ENCODE assay signal across 16 mouse cellular contexts in genomic region chr5:36791861-36792260, GRCm38 (mm10). TPM values are rescaled to one million over a fixed set of nuclear protein-coding genes. Genes with fewer than 3 reads are reported as not detected.
DNase-seq lines count a peak whose midpoint lies in the region; ATAC-seq and TF ChIP-seq lines count a peak whose summit lies in the region.
"Had no signal": no experiment of that assay in that cellular context is flagged by ENCODE, and none has a peak within 500 bp of the region (broad histone marks: within the 10 kb centered on the region; RNA-seq: fewer than 3 reads in every experiment).

No protein-coding gene starts in this region.

- 68% methylated on average over 9 of the region's 9 CpGs for WGBS in intestine, embryonic 16.5 days
- 56% methylated on average over 9 of the region's 9 CpGs for WGBS in intestine, postnatal 0 days
- WGBS in liver, postnatal 0 days (ENCODE audit: insufficient replicate concordance): 36% methylated on average over 9 of the region's 9 CpGs

- TF ChIP-seq POLR2A in ES-Bruce4 (IDR thresholded peaks at IDR 0.05; ENCODE audit: insufficient read depth, low read length): no peak

- DNase-seq in 3T3-L1 (ENCODE audit: low read depth, low spot score): peak; percentile 41
- DNase-seq in liver, postnatal 0 days: no peak
- no peak for DNase-seq in right cerebral cortex, postnatal 36 days (ENCODE audit: low spot score in 2 of 2)
- no peak for DNase-seq in cerebellum, adult 18-20 months
- no peak for DNase-seq in gastrocnemius, postnatal 36 days
- DNase-seq: cerebellum, adult 11-12 months; embryo, embryonic 11 days; kidney, adult 8-10 months; kidney, postnatal 4 days; right cerebral cortex, adult 18-20 months; thymus, postnatal 14 days had no signal

- intact Hi-C loops in gastrocnemius, postnatal 36 days (cut with DNase I): no loop called here

- TF ChIP-seq EP300 in ES-Bruce4 (IDR thresholded peaks at IDR 0.05; ENCODE audit: insufficient read depth, low read depth, low read length): 0 out of 2 replicates have a peak, but pooled peaks have one; percentile 6
- TF ChIP-seq EP300 in liver, postnatal 0 days (IDR thresholded peaks at IDR 0.05; ENCODE audit: low read depth): no peak

- TF ChIP-seq CTCF in intestine, postnatal 0 days (IDR thresholded peaks at IDR 0.05; ENCODE audit: low read depth): no peak
- TF ChIP-seq CTCF in ES-Bruce4 (IDR thresholded peaks at IDR 0.05; ENCODE audit: low read depth, low read length): no peak
- no peak for TF ChIP-seq CTCF in liver, postnatal 0 days (IDR thresholded peaks at IDR 0.05; ENCODE audit: low read depth)

- no peaks in the 10 kb centered on the region for H3K9me3 ChIP-seq in intestine, embryonic 16.5 days (ENCODE audit: control insufficient read depth, low read length)
- H3K9me3 ChIP-seq in intestine, postnatal 0 days (ENCODE audit: control insufficient read depth): no peaks in the 10 kb centered on the region
- no peaks in the 10 kb centered on the region for H3K9me3 ChIP-seq in ES-Bruce4 (replicated peaks; ENCODE audit: control insufficient read depth, insufficient read depth, low read length, poor library complexity, severe bottlenecking)
- no peaks in the 10 kb centered on the region for H3K9me3 ChIP-seq in liver, postnatal 0 days (ENCODE audit: low read length)
- H3K9me3 ChIP-seq: embryonic facial prominence, embryonic 15.5 days had no signal

- no peak for ATAC-seq in intestine, embryonic 16.5 days
- no peak for ATAC-seq in intestine, postnatal 0 days
- ATAC-seq in liver, postnatal 0 days: no peak
- ATAC-seq: CD4-positive, CD25-positive, alpha-beta regulatory T cell, adult 4 months had no signal

- no peaks in the 10 kb centered on the region for H3K36me3 ChIP-seq in intestine, embryonic 16.5 days (ENCODE audit: control insufficient read depth, insufficient read depth, low read length)
- peaks cover 4% of the 10 kb centered on the region; the same call in 1 of the 2 replicates for H3K36me3 ChIP-seq in intestine, postnatal 0 days (ENCODE audit: control insufficient read depth, insufficient read depth)
- peaks cover 14% of the 10 kb centered on the region for H3K36me3 ChIP-seq in ES-Bruce4 (ENCODE audit: control insufficient read depth, insufficient read depth, low read length, poor library complexity, severe bottlenecking)
- H3K36me3 ChIP-seq in liver, postnatal 0 days (replicated peaks; ENCODE audit: insufficient read depth, low read length): peaks cover 7% of the 10 kb centered on the region; the same call in 1 of the 2 replicates

- no peak overlapping the region for H3K9ac ChIP-seq in intestine, embryonic 16.5 days (ENCODE audit: low read depth, low read length)
- no peak overlapping the region for H3K9ac ChIP-seq in intestine, postnatal 0 days (ENCODE audit: low read depth, low read length)
- H3K9ac ChIP-seq in ES-Bruce4 (ENCODE audit: low read depth, poor library complexity, severe bottlenecking): no peak overlapping the region
- 0 out of 2 replicates have a peak overlapping the region, but pooled peaks have one; percentile 18 for H3K9ac ChIP-seq in liver, postnatal 0 days (replicated peaks)
- H3K9ac ChIP-seq: embryonic facial prominence, embryonic 15.5 days had no signal

- no peaks in the 10 kb centered on the region for H3K27me3 ChIP-seq in intestine, embryonic 16.5 days (replicated peaks; ENCODE audit: control insufficient read depth, insufficient read depth, low read length)
- no peaks in the 10 kb centered on the region for H3K27me3 ChIP-seq in intestine, postnatal 0 days (replicated peaks; ENCODE audit: control insufficient read depth, insufficient read depth, low read length)
- H3K27me3 ChIP-seq in ES-Bruce4 (ENCODE audit: control insufficient read depth, insufficient read depth, low read length, poor library complexity, severe bottlenecking): no peaks in the 10 kb centered on the region
- H3K27me3 ChIP-seq in liver, postnatal 0 days (ENCODE audit: insufficient read depth, low read length): no peaks in the 10 kb centered on the region
- H3K27me3 ChIP-seq: embryonic facial prominence, embryonic 15.5 days had no signal

- H3K27ac ChIP-seq in intestine, embryonic 16.5 days (ENCODE audit: low read length): peak overlapping the region; percentile 19; the same call in 1 of the 2 replicates
- no peak overlapping the region for H3K27ac ChIP-seq in intestine, postnatal 0 days (ENCODE audit: low read depth, low read length)
- no peak overlapping the region for H3K27ac ChIP-seq in ES-Bruce4 (ENCODE audit: insufficient read depth, low read length)
- H3K27ac ChIP-seq in liver, postnatal 0 days (ENCODE audit: low read depth): peak overlapping the region; percentile 51; the same call in 1 of the 2 replicates
- H3K27ac ChIP-seq: embryonic facial prominence, embryonic 15.5 days had no signal

- no peak overlapping the region for H3K4me3 ChIP-seq in intestine, embryonic 16.5 days (ENCODE audit: low read length)
- no peak overlapping the region for H3K4me3 ChIP-seq in intestine, postnatal 0 days (ENCODE audit: low read depth, low read length)
- no peak overlapping the region for H3K4me3 ChIP-seq in ES-Bruce4 (ENCODE audit: low read depth, low read length)
- no peak overlapping the region for H3K4me3 ChIP-seq in liver, postnatal 0 days (ENCODE audit: low read depth, low read length)
- H3K4me3 ChIP-seq: embryonic facial prominence, embryonic 15.5 days had no signal

- peaks cover 15% of the 10 kb centered on the region for H3K4me1 ChIP-seq in intestine, embryonic 16.5 days (ENCODE audit: control insufficient read depth, insufficient read depth, low read length)
- H3K4me1 ChIP-seq in intestine, postnatal 0 days (replicated peaks; ENCODE audit: control insufficient read depth, insufficient read depth, low read length): no peaks in the 10 kb centered on the region
- peaks cover 4% of the 10 kb centered on the region for H3K4me1 ChIP-seq in ES-Bruce4 (ENCODE audit: control insufficient read depth, insufficient read depth, low read length)
- peaks cover 17% of the 10 kb centered on the region for H3K4me1 ChIP-seq in liver, postnatal 0 days (ENCODE audit: insufficient read depth)

- no peak overlapping the region for H3K4me2 ChIP-seq in intestine, embryonic 16.5 days (ENCODE audit: low read depth, low read length)
- no peak overlapping the region for H3K4me2 ChIP-seq in intestine, postnatal 0 days (replicated peaks; ENCODE audit: low read depth)
- peak overlapping the region; percentile 44 for H3K4me2 ChIP-seq in liver, postnatal 0 days (ENCODE audit: low read depth, low read length)
- H3K4me2 ChIP-seq: embryonic facial prominence, embryonic 15.5 days had no signal

RNA-seq across cellular contexts. Expression of gene Mrfap1, which starts 4.7 kb away (rescaled TPM):
- polyA plus RNA-seq in intestine, embryonic 16.5 days (2015; fragmentation: Nextera tagmentation; extraction: Ambion mirVana): 280 and 296 TPM in 2 replicates
- polyA plus RNA-seq in intestine, postnatal 0 days (2015; fragmentation: Nextera tagmentation; extraction: Ambion mirVana): 379 and 386 TPM in 2 replicates
- 312 and 320 TPM in 2 replicates for polyA plus RNA-seq in ES-Bruce4 (2011; ENCODE audit: insufficient read depth, insufficient read length, low read depth, missing spikeins)
- polyA plus RNA-seq in liver, postnatal 0 days (2015; fragmentation: Nextera tagmentation; extraction: Ambion mirVana): 153 and 164 TPM in 2 replicates
- total RNA-seq in gastrocnemius, postnatal 36 days (2021): 100 to 1,000 TPM; 218 to 221 TPM

RNA-seq across cellular contexts. Expression of gene Man2b2, which starts 38.6 kb away (rescaled TPM):
- polyA plus RNA-seq in intestine, embryonic 16.5 days (2015; fragmentation: Nextera tagmentation; extraction: Ambion mirVana): 44.9 and 64.6 TPM in 2 replicates
- polyA plus RNA-seq in intestine, postnatal 0 days (2015; fragmentation: Nextera tagmentation; extraction: Ambion mirVana): 99.0 and 116 TPM in 2 replicates
- 10.5 and 11.4 TPM in 2 replicates for polyA plus RNA-seq in ES-Bruce4 (2011; ENCODE audit: insufficient read depth, insufficient read length, low read depth, missing spikeins)
- polyA plus RNA-seq in liver, postnatal 0 days (2015; fragmentation: Nextera tagmentation; extraction: Ambion mirVana): 15.2 and 17.0 TPM in 2 replicates
- 1 to 10 TPM; 3.6 to 4.1 TPM for total RNA-seq in gastrocnemius, postnatal 36 days (2021)

RNA-seq across cellular contexts. Expression of gene Bloc1s4, which starts 43.4 kb away (rescaled TPM):
- polyA plus RNA-seq in intestine, embryonic 16.5 days (2015; fragmentation: Nextera tagmentation; extraction: Ambion mirVana): 16.5 and 19.7 TPM in 2 replicates
- polyA plus RNA-seq in intestine, postnatal 0 days (2015; fragmentation: Nextera tagmentation; extraction: Ambion mirVana): 22.0 and 22.5 TPM in 2 replicates
- polyA plus RNA-seq in ES-Bruce4 (2011; ENCODE audit: insufficient read depth, insufficient read length, low read depth, missing spikeins): 8.6 and 9.7 TPM in 2 replicates
- polyA plus RNA-seq in liver, postnatal 0 days (2015; fragmentation: Nextera tagmentation; extraction: Ambion mirVana): 14.6 and 17.9 TPM in 2 replicates
- total RNA-seq in gastrocnemius, postnatal 36 days (2021): 1 to 10 TPM; 6.7 to 7.8 TPM

Comparison
In these comparisons a context has a peak if more than half of its experiments do, and no peak if none do; other contexts are left out.
1. H3K27ac ChIP-seq: peak in intestine, embryonic 16.5 days (single experiment) and liver, postnatal 0 days (single experiment); none in intestine, postnatal 0 days (single experiment) and ES-Bruce4 (single experiment).